Mouse (Mus musculus) adrenal gland, adult (tissue): ENCODE results near the gene Actr1a.

Experiments
- DNase-seq, 2 experiments: peaks; one replicate each; pipeline ENCODE4 v3.0.0; 2022 to 2023; ENCODE audit warnings: low spot score in 1 of 2; ENCODE audit not compliant: inconsistent age in 2 of 2

The Actr1a gene

GRCm38 (mm10) chr19:46395109-46396009 is at the start of gene Actr1a:
Gene Actr1a, minus strand, starts transcription at chr19:46395748.
- DNase-seq = peak; percentile 97 to 99

- DNase-seq = peak; percentile 79 to 94
These were observed 48.7 kb upstream of the Actr1a start for GRCm38 (mm10) chr19:46444209-46444608.

GRCm38 (mm10) chr19:46443509-46443908 is 48.0 kb upstream of the Actr1a start:
- DNase-seq = no peak

GRCm38 (mm10) chr19:46435492-46435891 is 39.9 kb upstream of the Actr1a start:
- no peak for DNase-seq

GRCm38 (mm10) chr19:46434591-46434990 is 39.0 kb upstream of the Actr1a start:
- DNase-seq = no peak

GRCm38 (mm10) chr19:46434148-46434547 is 38.6 kb upstream of the Actr1a start:
- peak in 1 of 2 experiments; percentile 52 for DNase-seq

- peak in 1 of 2 experiments; percentile 36 for DNase-seq
These were observed 38.2 kb upstream of the Actr1a start for GRCm38 (mm10) chr19:46433712-46434111.

GRCm38 (mm10) chr19:46429250-46429649 is 33.7 kb upstream of the Actr1a start:
- DNase-seq = no peak

- no peak for DNase-seq
These were observed 30.9 kb upstream of the Actr1a start for GRCm38 (mm10) chr19:46426488-46426887.

- no peak for DNase-seq
These were observed 29.7 kb upstream of the Actr1a start for GRCm38 (mm10) chr19:46425266-46425665.

- DNase-seq = peak in 1 of 2 experiments; percentile 55
These were observed 27.1 kb upstream of the Actr1a start for GRCm38 (mm10) chr19:46422384-46423338.

- DNase-seq = no peak
These were observed 24.9 kb upstream of the Actr1a start for GRCm38 (mm10) chr19:46420410-46420809.

- DNase-seq = no peak
These were observed 22.5 kb upstream of the Actr1a start for GRCm38 (mm10) chr19:46418051-46418450.

- no peak for DNase-seq
These were observed 20.7 kb upstream of the Actr1a start for GRCm38 (mm10) chr19:46416276-46416675.

GRCm38 (mm10) chr19:46414486-46414885 is 18.9 kb upstream of the Actr1a start:
- DNase-seq = peak; percentile 41 to 55

- no peak for DNase-seq
These were observed 18.4 kb upstream of the Actr1a start for GRCm38 (mm10) chr19:46413969-46414368.

- no peak for DNase-seq
These were observed 16.7 kb upstream of the Actr1a start for GRCm38 (mm10) chr19:46412056-46412805.

- DNase-seq = peak; percentile 33 to 68
These were observed 14.0 kb upstream of the Actr1a start for GRCm38 (mm10) chr19:46409506-46409905.

- DNase-seq = no peak
These were observed 11.2 kb upstream of the Actr1a start for GRCm38 (mm10) chr19:46406592-46407386.

GRCm38 (mm10) chr19:46404030-46404429 is 8.5 kb upstream of the Actr1a start:
- DNase-seq = no peak
